Mouse (Mus musculus) inflammation-experienced regulatory T-cells, adult 6 months (primary cell): ENCODE measurements around the gene 1700113H08Rik. TPM values are rescaled to one million over a fixed set of nuclear protein-coding genes. Genes with fewer than 3 reads are reported as not detected.

ENCODE experiments used
- ATAC-seq: one replicate; pipeline ENCODE4 v1.8.0; 2017
- polyA plus RNA-seq, 3 experiments: library from polyadenylated mRNA; unstranded; fragments of 100-300 nt; shearing (Covaris generic); gene quantifications; one replicate each; pipeline ENCODE4 v1.2.1; 2017

1700113H08Rik gene
- polyA plus RNA-seq, 3 experiments from 2014 or later = not detected

DNA sequence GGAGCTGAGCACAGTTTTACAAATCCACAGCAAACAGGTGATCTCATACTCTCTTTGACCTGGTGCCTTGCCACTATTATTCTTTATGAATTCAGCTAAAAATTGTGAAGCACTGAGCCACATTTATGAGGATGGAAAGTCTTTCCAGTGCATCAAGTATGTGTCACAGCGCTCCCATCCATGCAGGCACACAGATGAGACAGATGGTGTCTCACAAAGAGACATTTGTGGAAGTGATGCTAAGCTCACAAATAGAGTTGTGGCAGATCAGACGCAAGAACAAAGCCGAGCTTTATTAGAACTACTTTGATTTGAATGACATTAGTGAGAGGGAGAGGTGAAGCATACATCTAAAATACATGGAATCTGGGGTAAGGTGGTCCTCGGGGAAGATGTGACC, 153.2 kb downstream of the 1700113H08Rik start:
- ATAC-seq = no peak

DNA sequence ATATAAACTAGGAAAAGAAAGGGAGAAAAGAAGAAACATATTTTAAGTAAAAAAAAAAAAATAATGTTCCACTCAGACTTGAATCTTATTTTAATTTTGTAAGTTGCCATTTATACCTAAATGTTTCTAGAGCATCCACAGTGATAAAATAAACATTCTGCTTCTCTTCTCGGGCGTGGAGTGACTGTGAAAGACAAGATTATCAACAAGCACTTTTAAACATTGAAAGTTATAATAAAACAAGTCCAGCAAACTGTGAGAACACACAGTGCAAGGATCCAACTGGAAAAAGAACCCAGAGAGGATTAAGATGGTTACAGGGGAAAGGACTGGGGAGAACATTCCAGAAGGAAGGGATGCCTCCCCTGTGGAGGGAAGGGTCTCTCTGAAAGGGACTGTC, 155.0 kb downstream of the 1700113H08Rik start:
- ATAC-seq = no peak

GRCm38 (mm10) chr10:87230071-87230910, 172.4 kb downstream of the 1700113H08Rik start:
- no peak for ATAC-seq

GRCm38 (mm10) chr10:87239332-87240008, 181.6 kb downstream of the 1700113H08Rik start:
- no peak for ATAC-seq

DNA sequence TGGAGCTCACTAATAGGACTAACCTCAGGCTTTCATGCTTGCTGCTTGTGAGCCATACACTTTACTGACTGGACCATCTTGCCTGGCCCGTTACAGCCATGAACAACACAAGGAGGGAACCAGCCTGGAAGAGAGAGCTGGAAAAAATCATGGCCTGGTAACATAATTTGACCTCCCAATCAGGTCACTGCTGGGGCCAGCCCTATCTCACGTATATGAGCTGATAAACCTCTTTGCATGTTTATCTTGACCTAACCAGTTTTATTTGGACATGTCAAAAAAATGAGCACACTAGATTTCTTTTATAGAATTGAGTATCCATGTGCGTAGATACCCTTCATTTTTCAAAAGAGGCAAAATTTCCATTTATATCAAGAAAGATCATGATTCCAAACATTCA, 213.9 kb downstream of the 1700113H08Rik start:
- no peak for ATAC-seq

- ATAC-seq = no peak
Measured at GRCm38 (mm10) chr10:87272133-87272622, 214.3 kb downstream of the 1700113H08Rik start.

DNA sequence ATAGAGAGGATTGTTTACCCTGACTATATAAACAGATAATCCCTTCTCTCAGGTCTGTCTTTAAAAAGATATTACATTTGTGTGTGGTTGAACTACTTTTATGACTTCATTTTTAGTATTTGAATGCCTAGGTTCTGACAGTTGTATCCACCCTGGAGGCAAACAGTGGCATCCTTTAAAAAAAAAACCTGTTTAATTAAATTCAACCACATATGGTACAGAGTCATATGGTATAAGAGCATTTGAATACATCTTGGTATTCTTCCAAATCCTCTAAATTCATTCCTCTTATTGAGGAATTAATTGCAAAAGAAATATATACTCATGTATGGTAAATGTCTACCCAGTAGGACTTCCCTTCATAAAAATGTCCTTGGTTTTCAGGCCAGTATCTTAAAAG, 217.2 kb downstream of the 1700113H08Rik start:
- no peak for ATAC-seq

Other genes starting within 250 kb of the 1700113H08Rik start
- gene Stab2, start 50.0 kb upstream of the 1700113H08Rik start, polyA plus RNA-seq = under 1 TPM in 1 of 3 experiments, not detected in 2; 0.13 TPM